Mouse (Mus musculus): ENCODE data around the gene Zbtb9. TPM values are rescaled to one million over a fixed set of nuclear protein-coding genes. Genes with fewer than 3 reads are reported as not detected.

Gene Zbtb9
- polyA plus RNA-seq, 1 experiment from 2014 or later, result 19.1 TPM

DNA sequence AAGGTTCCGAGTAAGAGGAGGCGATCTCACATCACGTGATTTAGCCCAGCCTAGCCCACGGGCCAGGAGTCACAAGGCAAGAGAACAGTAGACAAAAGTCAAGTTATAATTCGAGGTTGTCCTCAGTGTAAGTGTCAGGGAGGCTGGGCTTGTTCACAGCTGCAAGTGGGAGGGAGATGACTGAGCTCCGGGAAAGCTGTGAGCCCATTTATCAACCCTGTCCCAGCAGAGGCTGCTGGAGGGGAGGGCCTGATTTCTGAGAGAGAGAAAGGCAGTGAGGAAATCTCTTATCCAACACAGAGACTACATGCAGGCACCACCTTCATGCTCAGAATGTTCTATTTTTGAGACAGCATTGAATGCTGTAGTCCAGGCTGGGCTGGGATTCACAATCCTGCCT, 39.9 kb downstream of the Zbtb9 start:
- no peak overlapping the region for H3K9ac ChIP-seq (replicated peaks; ENCODE audit: low read depth, low read length)
- WGBS, result 50% methylated on average over 6 of the region's 6 CpGs
- no peaks in the 10 kb centered on the region for H3K9me3 ChIP-seq (ENCODE audit: control insufficient read depth, low read length)
- H3K36me3 ChIP-seq (ENCODE audit: control insufficient read depth, insufficient read depth), result no peaks in the 10 kb centered on the region
- no peak overlapping the region for H3K4me2 ChIP-seq (ENCODE audit: low read length)
- no peak overlapping the region for H3K4me3 ChIP-seq (replicated peaks; ENCODE audit: low read length)
- ATAC-seq, result no peak
- peaks cover 4% of the 10 kb centered on the region; the same call in 1 of the 2 replicates for H3K4me1 ChIP-seq (replicated peaks; ENCODE audit: control insufficient read depth, insufficient read depth, low read length)
- no peak overlapping the region for H3K27ac ChIP-seq (ENCODE audit: low read length)
- no peaks in the 10 kb centered on the region for H3K27me3 ChIP-seq (replicated peaks; ENCODE audit: control insufficient read depth, insufficient read depth, low read length)

GRCm38 (mm10) chr17:27017564-27018499, 44.9 kb downstream of the Zbtb9 start:
- H3K27ac ChIP-seq (ENCODE audit: low read length), result 0 out of 2 replicates have a peak overlapping the region, but pooled peaks have one; percentile 24
- H3K27me3 ChIP-seq (replicated peaks; ENCODE audit: control insufficient read depth, insufficient read depth, low read length), result no peaks in the 10 kb centered on the region
- H3K4me3 ChIP-seq (replicated peaks; ENCODE audit: low read length), result peak overlapping the region; percentile 54
- peak overlapping the region; percentile 58 for H3K9ac ChIP-seq (replicated peaks; ENCODE audit: low read depth, low read length)
- peaks cover 12% of the 10 kb centered on the region; the same call in 1 of the 2 replicates for H3K4me1 ChIP-seq (replicated peaks; ENCODE audit: control insufficient read depth, insufficient read depth, low read length)
- H3K36me3 ChIP-seq (ENCODE audit: control insufficient read depth, insufficient read depth), result peaks cover 7% of the 10 kb centered on the region
- 7% methylated on average over 34 of the region's 34 CpGs for WGBS
- peak; percentile 82 for ATAC-seq
- H3K4me2 ChIP-seq (ENCODE audit: low read length), result peak overlapping the region; percentile 66
- H3K9me3 ChIP-seq (ENCODE audit: control insufficient read depth, low read length), result no peaks in the 10 kb centered on the region

- Histone ChIP-seq H3K4me2 (ENCODE audit: low read length) (peak overlapping the region; percentile 66), H3K27me3 (replicated peaks; ENCODE audit: control insufficient read depth, insufficient read depth, low read length) (no peaks in the 10 kb centered on the region), H3K9me3 (ENCODE audit: control insufficient read depth, low read length) (no peaks in the 10 kb centered on the region), H3K4me1 (replicated peaks; ENCODE audit: control insufficient read depth, insufficient read depth, low read length) (peaks cover 12% of the 10 kb centered on the region; the same call in 1 of the 2 replicates), H3K27ac (ENCODE audit: low read length) (no peak overlapping the region), H3K4me3 (replicated peaks; ENCODE audit: low read length) (peak overlapping the region; percentile 54), H3K36me3 (ENCODE audit: control insufficient read depth, insufficient read depth) (peaks cover 7% of the 10 kb centered on the region), H3K9ac (replicated peaks; ENCODE audit: low read depth, low read length) (peak overlapping the region; percentile 58; the same call in 1 of the 2 replicates)
- peak; percentile 15 for ATAC-seq
- 31% methylated on average over 12 of the region's 12 CpGs for WGBS
These were observed 45.7 kb downstream of the Zbtb9 start for GRCm38 (mm10) chr17:27018555-27019196.

- Histone ChIP-seq H3K36me3 (ENCODE audit: control insufficient read depth, insufficient read depth) (peaks cover 10% of the 10 kb centered on the region), H3K9me3 (ENCODE audit: control insufficient read depth, low read length) (no peaks in the 10 kb centered on the region)
These were observed 48.1 kb downstream of the Zbtb9 start for GRCm38 (mm10) chr17:27021076-27021475.

GRCm38 (mm10) chr17:27021736-27022135, 48.8 kb downstream of the Zbtb9 start:
- Histone ChIP-seq H3K27me3 (replicated peaks; ENCODE audit: control insufficient read depth, insufficient read depth, low read length) (no peaks in the 10 kb centered on the region), H3K4me3 (replicated peaks; ENCODE audit: low read length) (no peak overlapping the region), H3K4me1 (replicated peaks; ENCODE audit: control insufficient read depth, insufficient read depth, low read length) (peaks cover 12% of the 10 kb centered on the region; the same call in 1 of the 2 replicates), H3K27ac (ENCODE audit: low read length) (no peak overlapping the region), H3K36me3 (ENCODE audit: control insufficient read depth, insufficient read depth) (peaks cover 10% of the 10 kb centered on the region), H3K9me3 (ENCODE audit: control insufficient read depth, low read length) (no peaks in the 10 kb centered on the region), H3K4me2 (ENCODE audit: low read length) (no peak overlapping the region), H3K9ac (replicated peaks; ENCODE audit: low read depth, low read length) (no peak overlapping the region)
- 95% methylated on average over 9 of the region's 9 CpGs for WGBS
- ATAC-seq, result no peak

More at GRCm38 (mm10) chr17:27021076-27021475, 48.1 kb downstream of the Zbtb9 start:
- H3K9ac ChIP-seq (replicated peaks; ENCODE audit: low read depth, low read length), result no peak overlapping the region
- 93% methylated on average over 14 of the region's 14 CpGs for WGBS
- no peak for ATAC-seq
- H3K4me3 ChIP-seq (replicated peaks; ENCODE audit: low read length), result no peak overlapping the region
- H3K4me2 ChIP-seq (ENCODE audit: low read length), result no peak overlapping the region
- H3K4me1 ChIP-seq (replicated peaks; ENCODE audit: control insufficient read depth, insufficient read depth, low read length), result peaks cover 12% of the 10 kb centered on the region; the same call in 1 of the 2 replicates
- H3K27ac ChIP-seq (ENCODE audit: low read length), result no peak overlapping the region
- H3K27me3 ChIP-seq (replicated peaks; ENCODE audit: control insufficient read depth, insufficient read depth, low read length), result no peaks in the 10 kb centered on the region

GRCm38 (mm10) chr17:27023342-27023741, 50.4 kb downstream of the Zbtb9 start:
- no peak overlapping the region for H3K27ac ChIP-seq (ENCODE audit: low read length)
- no peak for ATAC-seq
- H3K9ac ChIP-seq (replicated peaks; ENCODE audit: low read depth, low read length), result no peak overlapping the region
- no peak overlapping the region for H3K4me3 ChIP-seq (replicated peaks; ENCODE audit: low read length)
- 81% methylated on average over 4 of the region's 4 CpGs for WGBS
- no peak overlapping the region for H3K4me2 ChIP-seq (ENCODE audit: low read length)
- peaks cover 10% of the 10 kb centered on the region for H3K36me3 ChIP-seq (ENCODE audit: control insufficient read depth, insufficient read depth)
- H3K27me3 ChIP-seq (replicated peaks; ENCODE audit: control insufficient read depth, insufficient read depth, low read length), result no peaks in the 10 kb centered on the region
- no peaks in the 10 kb centered on the region for H3K9me3 ChIP-seq (ENCODE audit: control insufficient read depth, low read length)
- peaks cover 18% of the 10 kb centered on the region for H3K4me1 ChIP-seq (replicated peaks; ENCODE audit: control insufficient read depth, insufficient read depth, low read length)

DNA sequence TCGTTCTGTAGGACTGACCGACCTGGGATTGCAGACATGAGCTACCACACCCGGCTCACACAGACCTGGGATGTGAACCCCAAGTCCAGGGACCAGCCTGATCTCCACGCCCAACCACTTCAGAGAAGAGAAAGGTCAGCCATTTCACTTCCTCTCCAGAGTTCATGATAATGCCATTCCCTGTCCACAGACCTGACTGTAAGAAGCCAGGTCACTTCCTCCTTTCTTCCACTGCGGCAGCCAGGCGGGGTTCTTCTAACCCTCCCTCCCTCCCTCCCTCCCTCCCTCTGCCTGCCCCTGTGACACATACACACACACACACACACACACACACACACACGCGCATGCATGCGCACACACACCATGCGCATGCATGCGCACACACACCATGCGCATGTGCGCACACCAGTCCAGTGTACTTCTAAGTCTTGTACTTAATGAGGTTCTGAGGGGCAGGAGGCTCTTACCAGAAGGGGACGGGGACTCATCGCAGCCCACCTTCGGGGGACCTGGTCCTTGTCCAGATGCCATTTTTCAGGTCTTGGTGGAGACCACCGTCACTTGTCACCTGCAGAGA, 52.4 kb downstream of the Zbtb9 start:
- H3K36me3 ChIP-seq (ENCODE audit: control insufficient read depth, insufficient read depth), result peaks cover 10% of the 10 kb centered on the region
- H3K27me3 ChIP-seq (replicated peaks; ENCODE audit: control insufficient read depth, insufficient read depth, low read length), result no peaks in the 10 kb centered on the region
- no peak overlapping the region for H3K27ac ChIP-seq (ENCODE audit: low read length)
- no peaks in the 10 kb centered on the region for H3K9me3 ChIP-seq (ENCODE audit: control insufficient read depth, low read length)
- ATAC-seq, result no peak
- no peak overlapping the region for H3K9ac ChIP-seq (replicated peaks; ENCODE audit: low read depth, low read length)
- no peak overlapping the region for H3K4me3 ChIP-seq (replicated peaks; ENCODE audit: low read length)
- WGBS, result 97% methylated on average over 17 of the region's 17 CpGs
- peaks cover 14% of the 10 kb centered on the region for H3K4me1 ChIP-seq (replicated peaks; ENCODE audit: control insufficient read depth, insufficient read depth, low read length)
- H3K4me2 ChIP-seq (ENCODE audit: low read length), result no peak overlapping the region

GRCm38 (mm10) chr17:27025951-27026350, 53.0 kb downstream of the Zbtb9 start:
- Histone ChIP-seq H3K27me3 (replicated peaks; ENCODE audit: control insufficient read depth, insufficient read depth, low read length) (no peaks in the 10 kb centered on the region), H3K36me3 (ENCODE audit: control insufficient read depth, insufficient read depth) (peaks cover 10% of the 10 kb centered on the region), H3K27ac (ENCODE audit: low read length) (no peak overlapping the region), H3K4me1 (replicated peaks; ENCODE audit: control insufficient read depth, insufficient read depth, low read length) (peaks cover 14% of the 10 kb centered on the region), H3K4me2 (ENCODE audit: low read length) (no peak overlapping the region), H3K9me3 (ENCODE audit: control insufficient read depth, low read length) (no peaks in the 10 kb centered on the region), H3K4me3 (replicated peaks; ENCODE audit: low read length) (no peak overlapping the region), H3K9ac (replicated peaks; ENCODE audit: low read depth, low read length) (no peak overlapping the region)
- 91% methylated on average over 3 of the region's 3 CpGs for WGBS
- ATAC-seq, result no peak

Measured in forebrain, embryonic 16.5 days (tissue).